9 mouse cellular contexts compared by ENCODE assay signal in genomic region chr3:148343256-148343632, GRCm38 (mm10).
DNase-seq lines count a peak whose midpoint lies in the region; ATAC-seq lines count a peak whose summit lies in the region.
"Had no signal": no experiment of that assay in that cellular context is flagged by ENCODE, and none has a peak within 500 bp of the region (broad histone marks: within the 10 kb centered on the region; RNA-seq: fewer than 3 reads in every experiment).

No protein-coding gene starts in this region.

- H3K9me3 ChIP-seq in kidney, embryonic 16.5 days (ENCODE audit: low read length), result no peaks in the 10 kb centered on the region
- H3K9me3 ChIP-seq in embryonic facial prominence, embryonic 15.5 days (replicated peaks), result no peaks in the 10 kb centered on the region
- no peaks in the 10 kb centered on the region for H3K9me3 ChIP-seq in hindbrain, embryonic 13.5 days
- no peaks in the 10 kb centered on the region for H3K9me3 ChIP-seq in midbrain, embryonic 16.5 days (replicated peaks; ENCODE audit: control insufficient read depth, low read length, poor library complexity, severe bottlenecking)

- 7% methylated on average over 3 of the region's 3 CpGs for WGBS in kidney, embryonic 16.5 days
- WGBS in embryonic facial prominence, embryonic 15.5 days, result 11% methylated on average over 3 of the region's 3 CpGs
- WGBS in hindbrain, embryonic 13.5 days, result 4% methylated on average over 3 of the region's 3 CpGs
- WGBS in midbrain, embryonic 16.5 days, result 6% methylated on average over 3 of the region's 3 CpGs

- ATAC-seq in kidney, embryonic 16.5 days (ENCODE audit: low FRiP score, low TSS enrichment), result peak; percentile 35; the same call in 1 of the 2 replicates
- ATAC-seq in embryonic facial prominence, embryonic 15.5 days (ENCODE audit: insufficient number of reproducible peaks, low FRiP score, low TSS enrichment, low read depth), result no peak
- peak; percentile 86 for ATAC-seq in hindbrain, embryonic 13.5 days (ENCODE audit: low FRiP score)
- ATAC-seq in midbrain, embryonic 16.5 days, result peak; percentile 54; the same call in 1 of the 2 replicates

- no peak for DNase-seq in kidney, adult 8-10 months
- DNase-seq in spleen, adult 18-20 months, result no peak
- DNase-seq in layer of hippocampus, postnatal 25 days (ENCODE audit: extremely low spot score in 1 of 2, low spot score in 1 of 2), result no peak
- DNase-seq in ovary, postnatal 36 days (ENCODE audit: low spot score), result no peak
- DNase-seq: thymus, adult 18-20 months had no signal

- no peak overlapping the region for H3K4me3 ChIP-seq in kidney, embryonic 16.5 days (ENCODE audit: low read length)
- H3K4me3 ChIP-seq in embryonic facial prominence, embryonic 15.5 days (replicated peaks), result no peak overlapping the region
- no peak overlapping the region for H3K4me3 ChIP-seq in hindbrain, embryonic 13.5 days
- no peak overlapping the region for H3K4me3 ChIP-seq in midbrain, embryonic 16.5 days (ENCODE audit: low read depth, low read length)

- H3K9ac ChIP-seq in kidney, embryonic 16.5 days (replicated peaks; ENCODE audit: low read length), result no peak overlapping the region
- H3K9ac ChIP-seq in embryonic facial prominence, embryonic 15.5 days, result no peak overlapping the region
- H3K9ac ChIP-seq in hindbrain, embryonic 13.5 days, result no peak overlapping the region
- H3K9ac ChIP-seq in midbrain, embryonic 16.5 days (ENCODE audit: low read depth, low read length), result no peak overlapping the region

- H3K4me2 ChIP-seq in kidney, embryonic 16.5 days (replicated peaks; ENCODE audit: low read depth, low read length), result no peak overlapping the region
- 0 out of 2 replicates have a peak overlapping the region, but pooled peaks have one; percentile 15 for H3K4me2 ChIP-seq in embryonic facial prominence, embryonic 15.5 days (replicated peaks)
- no peak overlapping the region; the same call in 1 of the 2 replicates for H3K4me2 ChIP-seq in hindbrain, embryonic 13.5 days
- H3K4me2 ChIP-seq in midbrain, embryonic 16.5 days (ENCODE audit: low read length), result no peak overlapping the region

- no peaks in the 10 kb centered on the region for H3K27me3 ChIP-seq in kidney, embryonic 16.5 days (ENCODE audit: insufficient read depth, low read length)
- H3K27me3 ChIP-seq in embryonic facial prominence, embryonic 15.5 days, result no peaks in the 10 kb centered on the region
- no peaks in the 10 kb centered on the region for H3K27me3 ChIP-seq in hindbrain, embryonic 13.5 days
- no peaks in the 10 kb centered on the region for H3K27me3 ChIP-seq in midbrain, embryonic 16.5 days (ENCODE audit: control insufficient read depth, insufficient read depth, low read depth, low read length)

- H3K4me1 ChIP-seq in kidney, embryonic 16.5 days (ENCODE audit: insufficient read depth, low read length), result peaks cover 7% of the 10 kb centered on the region; the same call in 1 of the 2 replicates
- H3K4me1 ChIP-seq in embryonic facial prominence, embryonic 15.5 days, result peaks cover 12% of the 10 kb centered on the region
- H3K4me1 ChIP-seq in hindbrain, embryonic 13.5 days (replicated peaks), result peaks cover 14% of the 10 kb centered on the region
- H3K4me1 ChIP-seq in midbrain, embryonic 16.5 days (ENCODE audit: control insufficient read depth, insufficient read depth, low read length), result peaks cover 11% of the 10 kb centered on the region

- no peaks in the 10 kb centered on the region for H3K36me3 ChIP-seq in kidney, embryonic 16.5 days (ENCODE audit: insufficient read depth, low read length)
- no peaks in the 10 kb centered on the region for H3K36me3 ChIP-seq in embryonic facial prominence, embryonic 15.5 days
- H3K36me3 ChIP-seq in hindbrain, embryonic 13.5 days, result no peaks in the 10 kb centered on the region
- no peaks in the 10 kb centered on the region for H3K36me3 ChIP-seq in midbrain, embryonic 16.5 days (ENCODE audit: control insufficient read depth, insufficient read depth, low read length)

- H3K27ac ChIP-seq in kidney, embryonic 16.5 days (ENCODE audit: low read length), result peak overlapping the region; percentile 27; the same call in 1 of the 2 replicates
- 0 out of 2 replicates have a peak overlapping the region, but pooled peaks have one; percentile 48 for H3K27ac ChIP-seq in embryonic facial prominence, embryonic 15.5 days (replicated peaks)
- H3K27ac ChIP-seq in hindbrain, embryonic 13.5 days, result no peak overlapping the region
- H3K27ac ChIP-seq in midbrain, embryonic 16.5 days (ENCODE audit: low read length), result peak overlapping the region; percentile 60; the same call in 1 of the 2 replicates
